Mouse (Mus musculus): Measurements from ENCODE around the gene Arl3.
A peak's percentile ranks its signal among the peaks of the same experiment; 100 is the strongest.

Arl3 gene

DNA sequence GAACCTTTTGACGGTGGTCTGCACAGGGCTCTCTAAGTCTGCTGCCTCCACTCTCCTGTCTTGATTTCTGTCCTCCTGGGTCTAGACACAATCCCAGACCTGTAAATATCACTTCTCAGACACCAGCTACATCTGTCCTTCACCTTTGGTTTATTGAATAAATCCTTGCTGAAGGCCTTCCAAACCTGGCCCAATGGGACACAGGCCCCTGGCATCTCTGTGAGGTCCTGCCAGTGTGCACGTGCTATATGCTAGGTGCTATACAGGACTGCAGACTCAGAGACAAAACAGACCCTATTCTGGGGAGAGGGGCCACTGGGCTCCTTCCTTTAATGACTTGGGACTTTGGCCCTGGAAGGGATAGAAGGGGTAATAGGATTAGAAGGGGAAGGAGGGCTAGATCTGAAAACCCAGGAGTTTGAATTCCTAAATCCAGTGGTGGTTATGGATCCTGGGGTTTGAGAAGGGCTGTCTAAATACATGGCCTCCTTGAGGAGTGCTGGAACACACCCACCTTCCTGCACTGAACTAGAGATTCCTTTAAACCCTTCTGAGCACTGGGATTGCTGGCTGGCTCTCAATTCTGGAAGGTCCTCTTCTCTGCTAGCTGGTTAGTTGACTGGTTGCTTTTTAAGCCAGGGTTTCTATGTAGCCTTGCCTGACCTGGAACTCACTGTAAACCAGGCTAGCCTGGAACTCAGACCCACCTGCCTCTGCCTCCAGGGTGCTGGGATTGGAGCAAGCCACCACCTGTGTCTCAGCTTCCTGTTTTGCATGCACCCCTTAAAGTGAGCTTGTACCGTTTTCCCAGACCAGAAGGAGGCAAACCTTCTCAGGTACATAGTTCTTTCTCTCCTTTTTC, 56.1 kb downstream of the Arl3 start:
- DNase-seq = peak in 1 of 2 experiments; percentile 23

DNA sequence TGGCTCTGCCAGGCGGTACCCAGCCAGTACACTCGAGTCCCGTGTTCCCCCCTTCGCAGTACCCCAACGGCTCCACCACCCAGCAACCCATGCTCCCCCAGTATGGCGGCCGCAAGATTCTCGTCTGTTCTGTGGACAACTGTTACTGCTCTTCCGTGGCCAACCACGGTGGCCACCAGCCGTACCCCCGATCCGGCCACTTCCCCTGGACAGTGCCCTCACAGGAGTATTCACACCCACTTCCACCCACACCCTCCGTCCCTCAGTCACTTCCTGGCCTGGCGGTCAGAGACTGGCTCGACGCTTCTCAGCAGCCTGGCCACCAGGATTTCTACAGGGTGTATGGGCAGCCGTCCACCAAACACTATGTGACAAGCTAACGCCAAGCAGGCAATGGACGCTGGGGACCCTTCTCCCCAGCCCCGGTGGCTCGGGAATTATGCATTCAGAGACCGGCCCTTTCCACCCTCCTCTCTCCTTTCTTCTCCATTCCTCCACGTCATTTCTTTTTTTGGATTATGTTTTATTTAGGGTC, 57.6 kb downstream of the Arl3 start:
- no peak for DNase-seq

GRCm38 (mm10) chr19:46514387-46514786, 58.6 kb downstream of the Arl3 start:
- DNase-seq = peak in 1 of 2 experiments; percentile 12

DNA sequence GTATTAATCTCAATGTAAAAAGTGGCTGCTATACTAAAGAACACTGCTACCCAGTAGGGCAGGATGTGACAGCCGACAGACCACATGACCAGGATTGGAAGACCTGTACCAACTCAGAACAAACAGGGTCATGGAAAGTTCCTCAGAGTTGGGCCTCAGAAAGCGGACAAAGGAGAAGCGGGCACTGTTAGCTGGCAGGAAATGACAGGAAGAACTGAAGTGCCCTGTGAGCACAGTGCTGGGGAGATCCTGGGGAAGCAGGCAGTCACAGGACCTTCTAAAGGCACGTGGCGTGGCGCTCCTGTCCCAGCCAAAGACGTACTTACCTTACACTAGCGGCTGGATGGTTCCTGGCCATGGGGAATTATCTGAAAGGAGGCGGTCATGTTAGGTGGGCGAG, 61.7 kb downstream of the Arl3 start:
- DNase-seq = peak in 1 of 2 experiments; percentile 57

- no peak for DNase-seq
These were observed 62.2 kb downstream of the Arl3 start for GRCm38 (mm10) chr19:46510824-46511223.

DNA sequence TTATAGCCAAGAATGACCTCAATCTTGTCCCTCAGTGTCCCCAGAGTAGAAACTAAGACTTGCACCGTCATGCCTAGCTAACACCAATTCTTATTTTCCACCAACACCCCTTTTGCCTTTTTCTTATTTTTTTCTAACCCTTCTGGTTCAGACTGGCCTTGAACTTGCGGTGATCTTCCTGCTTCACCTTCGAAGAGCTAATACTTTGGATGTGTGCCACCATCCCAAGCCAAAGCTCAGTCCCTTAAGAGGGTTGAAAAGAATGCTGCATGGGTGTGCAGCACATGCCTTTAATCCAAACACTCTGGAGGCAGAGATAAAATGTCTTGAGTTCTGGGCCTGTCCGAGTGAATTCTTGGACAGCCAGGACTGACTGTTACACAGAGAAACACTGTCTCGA, 62.6 kb downstream of the Arl3 start:
- no peak for DNase-seq

DNA sequence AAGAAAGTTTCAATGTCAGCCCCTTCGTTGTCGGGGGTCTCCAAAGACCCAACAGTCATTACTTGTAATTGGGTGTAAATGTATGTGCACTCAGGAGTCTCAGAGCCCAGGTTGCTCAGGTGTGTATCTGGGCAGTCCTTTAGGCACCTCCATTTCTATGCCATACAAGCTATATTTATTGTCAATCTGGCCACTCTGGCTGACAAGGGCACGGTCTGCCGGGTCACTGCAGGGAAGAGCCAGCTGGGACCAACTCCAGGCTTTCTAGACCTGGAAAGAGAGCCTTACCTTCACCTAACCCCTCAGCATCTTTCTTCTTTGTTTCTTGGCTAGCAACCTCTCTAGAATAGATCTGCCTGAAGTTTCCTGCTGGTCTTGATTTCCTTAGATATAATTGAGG, 63.3 kb downstream of the Arl3 start:
- DNase-seq = no peak

- no peak for DNase-seq
These were observed 63.8 kb downstream of the Arl3 start for GRCm38 (mm10) chr19:46509202-46509601.

DNA sequence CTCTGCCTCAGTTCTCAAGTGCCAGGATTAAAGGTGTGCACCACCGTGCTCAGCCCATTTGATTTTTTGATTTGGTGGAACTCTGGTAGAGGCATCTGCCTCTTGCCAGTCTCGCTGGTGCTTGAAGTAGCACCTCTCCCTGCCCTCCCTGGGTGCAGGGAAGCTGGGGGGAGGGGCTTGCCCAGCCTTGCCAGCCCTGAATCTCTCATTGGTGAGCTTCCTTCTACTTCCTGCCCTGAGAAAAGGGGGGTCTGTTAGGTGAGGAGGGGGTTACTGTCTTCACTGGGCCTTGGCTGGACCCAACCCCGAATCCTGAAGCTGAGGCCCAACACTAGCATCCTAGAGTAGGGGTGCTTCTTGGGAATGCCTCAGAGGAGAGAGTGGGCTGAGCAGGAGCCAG, 64.3 kb downstream of the Arl3 start:
- DNase-seq = no peak

DNA sequence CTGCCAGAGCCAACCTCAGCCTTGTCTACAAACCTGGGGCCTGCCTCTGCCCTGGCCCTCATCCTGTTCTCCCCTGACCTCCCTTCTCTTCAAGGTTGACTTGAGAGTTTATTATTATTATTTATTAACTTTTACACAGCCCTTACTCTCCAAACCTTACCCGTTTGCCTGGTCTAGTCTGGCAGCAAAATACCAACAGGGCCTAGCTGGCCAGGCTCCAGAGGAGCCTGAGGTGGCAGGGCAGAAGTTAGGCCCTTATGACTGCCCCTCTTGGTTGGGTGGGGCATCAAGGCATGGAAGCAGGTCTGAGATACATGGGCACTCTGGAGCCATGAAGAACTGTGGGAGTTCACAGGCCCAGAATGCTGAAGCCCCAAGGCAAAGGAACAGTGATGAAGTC, 65.2 kb downstream of the Arl3 start:
- DNase-seq = peak; percentile 88 to 93

GRCm38 (mm10) chr19:46507181-46507581, 65.8 kb downstream of the Arl3 start:
- DNase-seq = no peak

- no peak for DNase-seq
These were observed 66.7 kb downstream of the Arl3 start for GRCm38 (mm10) chr19:46506372-46506717.

DNA sequence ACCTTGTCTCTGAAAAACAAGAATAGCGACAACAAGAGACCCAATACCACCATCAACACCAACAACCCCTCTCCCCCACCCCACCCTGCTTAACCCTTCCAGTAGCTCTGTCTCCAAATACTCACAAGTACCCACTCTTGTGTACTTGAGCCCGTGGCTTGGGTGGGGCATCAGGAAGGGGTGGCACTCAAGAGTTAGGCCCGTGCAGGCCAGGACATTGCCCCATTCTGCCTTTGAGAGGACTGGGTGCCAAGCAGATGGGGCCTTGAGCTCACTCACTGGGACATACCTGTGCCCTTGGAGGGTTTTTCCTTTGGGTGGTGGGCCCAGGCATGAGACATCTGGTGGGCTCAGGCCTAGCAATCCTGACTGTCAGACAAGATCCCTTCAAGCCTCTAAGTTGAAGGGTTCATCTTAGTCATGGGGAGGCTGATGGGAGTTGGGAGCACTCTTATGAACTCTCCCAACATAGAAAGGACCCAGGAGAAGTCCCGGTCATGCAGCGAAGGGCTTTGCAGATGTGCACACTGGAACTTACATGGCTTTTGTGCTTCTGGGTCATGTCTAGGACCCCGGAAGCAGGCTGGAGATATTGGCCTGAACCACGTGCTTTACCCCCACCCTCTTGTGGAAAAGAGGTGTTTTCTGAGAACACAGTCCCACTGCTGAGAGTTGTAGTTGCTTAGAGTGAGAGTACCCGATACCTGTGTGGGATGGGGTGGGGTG, 67.2 kb downstream of the Arl3 start:
- DNase-seq = no peak

DNA sequence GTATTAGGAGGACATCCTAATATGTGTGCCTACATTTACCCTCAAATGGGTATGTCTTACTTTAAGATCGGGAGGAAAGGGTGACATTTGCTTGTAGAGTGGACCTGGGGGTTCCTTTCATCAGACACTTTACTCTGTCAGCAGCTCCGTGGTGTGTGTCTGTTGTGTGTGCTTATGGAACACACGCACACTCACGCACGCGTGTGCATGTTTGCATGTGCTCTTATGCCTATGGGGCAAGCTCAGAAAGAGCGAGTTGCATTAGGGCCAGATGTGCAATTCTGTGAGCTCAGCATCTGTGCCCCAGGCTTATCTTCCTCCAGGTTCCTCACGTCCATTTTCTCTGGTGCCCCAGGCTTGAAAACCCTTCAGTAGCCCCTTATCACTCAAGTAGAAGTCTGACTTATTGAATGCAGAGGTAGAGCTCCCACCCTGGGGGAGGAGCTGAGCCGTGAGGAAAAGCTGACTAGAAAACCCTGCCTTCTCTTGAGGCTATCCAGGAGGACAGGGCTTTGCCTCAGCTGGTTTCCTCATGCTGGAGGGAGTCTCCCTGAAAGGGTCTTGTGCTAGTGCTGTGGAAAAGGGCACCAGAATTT, 68.1 kb downstream of the Arl3 start:
- peak in 1 of 2 experiments; percentile 33 for DNase-seq

DNA sequence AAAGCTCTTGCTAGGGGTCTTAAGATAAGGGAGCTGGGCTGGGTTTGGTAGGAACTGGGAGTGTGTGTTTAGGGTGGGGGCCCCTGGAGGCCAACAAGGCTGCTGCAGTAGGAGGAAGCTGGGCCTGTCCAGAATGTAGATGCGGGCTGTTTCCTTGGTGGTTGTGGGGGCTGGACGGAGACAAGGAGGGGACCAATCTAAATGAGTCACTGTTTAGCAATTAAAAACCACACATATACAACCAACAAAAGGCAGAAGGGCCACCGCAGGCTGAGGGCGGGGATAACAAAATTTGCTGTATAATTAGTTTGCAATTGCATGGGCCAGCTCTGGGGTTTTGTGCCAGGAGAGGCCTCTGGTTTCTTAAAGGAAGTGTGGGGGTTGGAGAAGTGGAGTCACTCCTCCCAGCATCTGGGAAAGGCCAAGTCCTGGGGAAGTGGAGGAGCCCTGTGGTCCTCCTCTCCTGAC, 68.9 kb downstream of the Arl3 start:
- DNase-seq = peak; percentile 58 to 70

GRCm38 (mm10) chr19:46503351-46504084, 69.5 kb downstream of the Arl3 start:
- DNase-seq = peak; percentile 87 to 93

GRCm38 (mm10) chr19:46502471-46503166, 70.4 kb downstream of the Arl3 start:
- peak; percentile 85 for DNase-seq

DNA sequence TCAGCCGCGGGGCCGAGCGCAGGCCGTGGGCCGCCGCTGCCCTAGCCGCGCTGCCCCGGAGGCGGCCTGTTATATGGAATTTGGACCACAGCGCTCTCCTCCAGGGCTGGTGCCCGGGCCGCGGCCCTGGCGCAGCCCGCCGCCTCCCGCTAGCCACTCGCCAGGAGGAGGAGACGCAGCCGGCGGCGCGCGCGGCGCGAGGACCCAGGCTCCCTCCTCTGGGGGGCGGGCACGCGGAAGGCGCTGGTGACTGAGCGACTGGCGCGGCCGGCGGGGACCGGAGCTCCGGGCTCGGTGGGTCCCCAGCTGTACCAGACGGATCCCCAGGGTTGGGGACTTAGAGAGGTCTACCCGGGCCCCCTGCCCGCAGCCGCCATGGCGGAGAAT, 70.9 kb downstream of the Arl3 start:
- DNase-seq = peak in 1 of 2 experiments; percentile 73

GRCm38 (mm10) chr19:46501401-46502068, 71.5 kb downstream of the Arl3 start, which contains the start of gene Trim8:
TSS of gene Trim8 (plus strand) at chr19:46501702.
- DNase-seq = peak; percentile 82 to 83

GRCm38 (mm10) chr19:46500581-46501341, 72.2 kb downstream of the Arl3 start:
- peak in 1 of 2 experiments; percentile 61 for DNase-seq
